Mouse (Mus musculus): ENCODE measurements around the gene Kdm1a.

Gene Kdm1a

DNA sequence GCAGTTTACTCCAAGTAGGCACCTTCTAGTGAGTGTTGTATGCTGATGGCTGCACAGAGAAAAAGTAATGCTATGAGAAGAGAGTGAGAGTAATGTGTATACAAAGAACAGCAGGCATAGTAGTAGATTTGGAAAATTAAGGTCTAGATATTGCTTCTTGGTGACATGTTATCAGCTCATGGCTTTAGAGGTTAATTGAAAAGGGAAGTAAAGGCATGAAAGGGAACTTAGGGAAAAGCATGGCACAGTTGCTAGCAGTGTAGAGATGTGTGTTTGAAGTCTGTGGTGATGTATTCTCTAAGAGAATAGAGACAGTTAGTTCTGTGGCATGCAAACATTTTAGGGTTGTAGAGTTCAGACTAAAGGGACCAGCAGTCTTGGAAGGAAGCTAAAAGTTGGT, 82.7 kb downstream of the Kdm1a start:
- no peak for DNase-seq

GRCm38 (mm10) chr4:136518576-136518975, 83.9 kb downstream of the Kdm1a start:
- no peak for DNase-seq

DNA sequence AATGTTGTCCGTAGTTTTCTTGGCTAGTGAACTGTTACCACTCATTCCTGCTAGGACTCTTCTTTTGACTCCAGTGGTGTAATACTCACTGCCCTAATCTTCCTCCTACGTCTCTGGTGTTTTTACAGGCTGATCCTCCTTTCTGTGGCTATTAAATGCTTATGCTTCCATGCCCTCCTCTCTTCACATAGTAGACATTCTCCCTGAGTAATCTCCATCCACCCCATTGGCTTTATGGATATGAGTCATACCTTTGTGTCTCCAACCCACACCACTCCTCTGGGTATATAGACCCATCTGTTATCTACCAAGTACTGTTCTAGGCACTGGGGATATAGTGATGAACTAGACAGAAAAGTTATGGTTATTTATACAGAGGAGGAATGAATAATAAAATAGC, 84.4 kb downstream of the Kdm1a start:
- no peak for DNase-seq

- DNase-seq: no peak
Measured at GRCm38 (mm10) chr4:136512905-136513304, 89.6 kb downstream of the Kdm1a start.

DNA sequence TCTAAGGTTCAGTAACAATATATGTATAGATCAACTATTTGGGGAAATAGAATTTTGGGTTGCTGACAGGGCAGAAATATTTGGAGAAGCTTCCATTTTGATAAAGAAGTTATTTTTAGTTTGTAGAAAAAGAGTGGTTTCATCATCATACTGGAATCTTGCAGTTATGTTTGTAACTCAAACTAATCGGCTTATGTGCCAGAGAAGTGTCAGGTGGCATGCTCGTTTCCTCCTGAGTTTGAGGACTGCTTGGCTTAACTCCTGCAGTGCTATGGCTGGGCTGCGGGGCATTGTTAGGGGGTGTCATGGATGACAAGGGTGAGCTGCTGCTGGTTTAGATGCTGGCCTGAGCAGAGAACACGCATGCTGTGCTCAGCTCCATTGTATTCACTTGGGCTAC, 90.8 kb downstream of the Kdm1a start:
- no peak for DNase-seq

DNA sequence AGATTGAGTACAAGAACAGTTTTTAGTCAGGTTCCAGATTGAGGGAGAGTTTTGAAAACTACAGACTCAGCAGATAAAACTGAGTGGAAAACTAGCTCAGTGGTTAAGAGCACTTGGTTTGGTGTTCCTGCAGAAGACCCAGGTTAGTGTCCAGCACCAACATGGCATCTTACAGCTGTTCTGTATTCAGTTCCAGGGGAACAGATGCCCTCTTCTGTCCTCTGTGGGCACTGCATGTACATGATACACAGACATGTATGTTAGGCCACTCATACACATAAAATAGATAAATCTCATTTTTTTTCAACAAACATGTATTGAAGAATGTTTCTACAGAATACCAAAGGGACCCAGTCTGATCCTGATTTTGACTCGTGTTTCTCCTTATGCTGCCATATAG, 92.7 kb downstream of the Kdm1a start:
- DNase-seq: no peak

- no peak for DNase-seq
Measured at GRCm38 (mm10) chr4:136505426-136506215, 96.9 kb downstream of the Kdm1a start.

Data from right cerebral cortex, postnatal 4 days (tissue).